Mouse (Mus musculus): Measurements from ENCODE around the gene Gm10031. TPM values are rescaled to one million over a fixed set of nuclear protein-coding genes. Genes with fewer than 3 reads are reported as not detected.
"Not testable (repeated sequence)": the region's sequence is repeated elsewhere in the genome, so short reads cannot be mapped to it uniquely, and the experiment has no call there.

The Gm10031 gene
- total RNA-seq (2017), result 17.3 and 21.4 TPM in 2 replicates

DNA sequence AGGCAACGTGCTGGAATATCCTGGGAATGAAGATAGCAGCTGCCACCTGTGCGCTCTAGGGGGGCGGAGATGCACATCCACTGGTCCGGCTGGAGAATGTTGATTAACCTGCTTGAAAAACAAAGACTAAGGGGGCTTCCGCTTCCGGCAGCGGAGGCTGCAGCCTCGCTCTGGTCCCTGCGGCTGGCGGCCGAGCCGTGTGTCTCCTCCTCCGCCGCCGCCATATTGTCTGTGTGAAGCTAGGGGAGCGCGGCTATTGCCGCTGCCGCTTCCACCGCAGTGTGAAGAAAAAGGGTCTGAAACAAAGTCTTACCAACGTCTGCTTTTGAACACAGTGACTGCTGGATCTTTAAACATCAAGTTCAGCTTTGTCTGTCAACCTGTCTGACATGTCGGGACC, at the start of gene Gm10031:
Gene Gm10031, plus strand, starts transcription at position 171 of the 400 bp plus-strand sequence.
- ATAC-seq (replicated peaks; ENCODE audit: low read depth, poor library complexity, severe bottlenecking), result peak; percentile 99

DNA sequence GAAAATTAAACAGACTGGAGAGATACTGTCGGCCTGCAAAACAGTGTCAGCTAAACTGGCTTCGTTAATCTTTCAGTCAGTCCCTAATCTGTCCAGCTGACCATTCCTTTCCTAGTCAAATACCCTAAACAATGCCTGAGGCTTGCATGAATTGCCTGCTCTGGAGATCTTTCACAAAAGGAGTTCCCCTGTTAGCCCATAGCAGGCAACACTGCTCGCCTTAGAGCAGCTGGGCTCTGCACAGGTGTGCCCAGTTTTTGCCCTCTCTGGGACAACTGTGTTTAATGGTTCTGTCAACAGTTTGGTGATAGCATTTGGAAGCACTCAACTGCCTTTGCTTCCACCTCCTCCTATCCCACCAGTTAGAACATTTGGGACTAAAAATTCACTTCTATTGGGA, 49.0 kb upstream of the Gm10031 start:
- ATAC-seq (replicated peaks; ENCODE audit: low read depth, poor library complexity, severe bottlenecking), result no peak

DNA sequence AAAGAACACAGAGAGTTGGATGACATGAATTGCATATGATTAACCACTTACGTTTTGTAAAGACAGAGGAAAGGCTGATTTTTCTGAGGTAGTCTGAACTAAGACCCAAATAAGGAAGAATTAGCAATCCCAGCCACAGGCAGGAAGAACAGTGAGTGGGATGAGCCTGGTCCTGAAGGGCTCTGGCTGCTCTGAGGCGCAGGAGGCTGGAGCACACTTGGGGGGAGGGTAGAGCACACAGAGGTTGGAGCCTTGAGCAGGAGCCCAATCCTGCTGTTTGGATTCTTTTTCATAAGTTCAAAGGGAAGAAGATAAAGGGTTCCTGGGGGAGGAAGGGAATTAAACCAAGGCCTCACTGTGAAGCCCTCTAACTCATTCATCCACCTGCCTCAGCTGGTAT, 47.8 kb upstream of the Gm10031 start:
- no peak for ATAC-seq (replicated peaks; ENCODE audit: low read depth, poor library complexity, severe bottlenecking)

DNA sequence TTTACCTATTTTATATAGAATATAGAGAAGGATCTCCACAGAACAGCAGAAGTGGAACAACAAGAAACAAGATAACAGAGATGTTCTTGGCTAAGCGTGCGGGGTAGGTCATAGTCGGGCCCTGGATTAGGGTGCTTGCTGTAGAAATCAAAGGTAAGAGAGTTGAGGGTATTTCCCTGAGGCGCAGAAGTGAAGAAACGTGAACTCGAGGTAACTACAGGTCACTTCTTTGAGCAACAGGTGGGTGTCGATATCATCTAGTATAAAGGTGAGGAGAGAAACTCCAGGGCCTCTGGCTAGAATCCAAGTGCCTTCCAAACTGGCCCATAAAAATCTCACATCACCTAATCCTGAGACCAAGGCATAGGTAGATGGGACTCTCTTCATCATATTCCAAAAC, 47.3 kb upstream of the Gm10031 start:
- ATAC-seq (replicated peaks; ENCODE audit: low read depth, poor library complexity, severe bottlenecking), result no peak

DNA sequence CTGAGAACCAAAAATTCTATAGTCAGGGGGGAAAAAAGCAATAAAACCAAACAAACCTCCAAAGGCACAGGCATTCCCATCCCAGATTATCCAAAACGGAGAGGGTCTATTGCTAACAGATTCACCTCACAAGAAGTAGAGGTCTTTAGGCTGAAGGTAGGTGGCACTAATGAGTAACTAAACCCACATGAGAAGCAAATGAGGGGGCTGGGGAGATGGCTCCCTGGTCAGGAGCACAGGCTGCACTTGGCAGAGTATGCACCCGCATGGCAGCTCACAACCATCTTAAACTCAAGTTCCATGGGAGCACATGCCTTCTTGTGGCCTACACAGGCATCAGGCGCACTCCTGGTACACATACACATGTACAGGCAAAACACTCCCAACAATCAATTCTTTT, 42.0 kb upstream of the Gm10031 start:
- ATAC-seq (replicated peaks; ENCODE audit: low read depth, poor library complexity, severe bottlenecking), result no peak

DNA sequence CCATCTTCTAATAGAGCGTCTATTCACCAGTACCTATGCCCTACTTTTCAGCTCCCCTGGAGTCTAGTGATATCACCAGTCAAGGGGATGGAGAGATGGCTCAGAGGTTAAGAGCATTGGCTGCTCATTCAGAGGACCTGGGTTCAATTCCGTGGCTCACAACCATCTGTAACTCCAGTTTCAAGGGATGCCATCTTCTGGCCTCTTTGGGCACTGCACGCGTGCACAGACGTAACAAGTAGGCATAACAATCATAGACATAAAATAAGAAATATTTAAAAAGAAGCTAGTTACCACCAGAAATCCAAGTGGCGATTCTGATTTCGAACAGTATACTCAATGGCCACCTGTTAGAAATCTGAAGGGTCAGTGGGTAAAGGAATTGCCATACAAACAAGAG, 36.3 kb upstream of the Gm10031 start:
- ATAC-seq (replicated peaks; ENCODE audit: low read depth, poor library complexity, severe bottlenecking), result no peak

DNA sequence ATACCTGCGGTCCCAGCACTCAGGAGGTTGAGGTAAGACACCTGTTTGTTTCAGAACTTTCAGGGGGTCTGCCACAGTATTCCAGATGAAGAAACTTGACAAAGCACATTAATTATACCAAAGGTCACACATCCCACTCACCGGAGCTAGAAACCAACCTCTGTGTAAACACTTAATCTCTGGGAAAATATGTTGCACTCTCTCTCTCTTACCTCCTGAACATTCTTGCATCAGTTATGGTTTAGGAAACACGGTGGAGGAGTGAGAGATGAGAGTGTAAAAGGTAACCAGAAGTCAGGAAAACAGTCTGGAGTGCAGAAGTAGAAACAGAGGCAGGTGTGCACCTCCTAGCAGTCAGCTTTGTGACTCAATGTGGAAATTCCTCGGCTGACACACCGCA, 35.8 kb upstream of the Gm10031 start:
- ATAC-seq (replicated peaks; ENCODE audit: low read depth, poor library complexity, severe bottlenecking), result no peak

DNA sequence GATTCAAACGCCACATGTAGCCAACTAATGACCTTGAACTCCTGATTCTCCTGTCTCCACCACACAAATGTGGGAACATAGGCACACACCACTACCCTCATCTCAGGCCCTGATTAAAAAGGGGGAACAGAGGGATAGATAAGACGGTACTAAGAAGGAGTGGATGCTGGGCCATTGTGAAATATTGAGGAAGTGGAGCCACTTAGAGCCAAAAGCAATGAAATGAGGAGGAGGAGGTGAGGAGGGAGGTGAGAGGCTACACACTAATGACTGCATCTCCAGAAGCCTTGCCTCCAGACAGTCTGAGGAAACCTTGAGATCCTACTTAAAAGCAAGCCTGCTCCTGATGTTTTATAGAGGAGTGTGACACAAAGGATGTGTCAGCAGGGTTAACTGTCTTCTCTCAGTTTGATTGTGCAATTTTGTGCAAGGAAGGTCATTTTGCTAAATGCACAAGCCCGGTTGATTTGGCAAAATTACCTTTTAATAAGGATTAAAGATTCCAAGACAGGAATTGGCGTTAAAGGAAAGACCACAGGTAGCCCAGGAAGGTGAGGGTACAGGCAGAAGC, 32.5 kb upstream of the Gm10031 start:
- peak; percentile 65 for ATAC-seq (replicated peaks; ENCODE audit: low read depth, poor library complexity, severe bottlenecking)

DNA sequence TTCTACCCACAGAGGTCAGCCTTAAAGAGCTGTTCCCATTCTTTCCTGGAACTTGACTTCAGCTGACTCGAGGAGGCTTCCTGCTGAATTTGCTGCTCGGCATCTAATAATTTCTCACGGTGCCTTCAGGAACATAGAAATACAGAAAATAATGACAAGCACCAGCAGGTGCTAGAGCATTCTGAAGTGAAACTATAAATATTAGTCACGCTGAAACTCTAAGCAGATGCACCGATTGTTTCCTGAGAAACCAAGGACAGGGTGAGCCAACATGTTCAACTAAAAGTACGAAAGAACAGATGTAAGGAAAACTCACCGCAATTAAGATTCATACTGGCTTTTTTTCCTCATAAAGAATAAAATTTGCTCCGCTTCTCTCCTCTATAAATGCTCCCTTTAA, 28.8 kb upstream of the Gm10031 start:
- no peak for ATAC-seq (replicated peaks; ENCODE audit: low read depth, poor library complexity, severe bottlenecking)

DNA sequence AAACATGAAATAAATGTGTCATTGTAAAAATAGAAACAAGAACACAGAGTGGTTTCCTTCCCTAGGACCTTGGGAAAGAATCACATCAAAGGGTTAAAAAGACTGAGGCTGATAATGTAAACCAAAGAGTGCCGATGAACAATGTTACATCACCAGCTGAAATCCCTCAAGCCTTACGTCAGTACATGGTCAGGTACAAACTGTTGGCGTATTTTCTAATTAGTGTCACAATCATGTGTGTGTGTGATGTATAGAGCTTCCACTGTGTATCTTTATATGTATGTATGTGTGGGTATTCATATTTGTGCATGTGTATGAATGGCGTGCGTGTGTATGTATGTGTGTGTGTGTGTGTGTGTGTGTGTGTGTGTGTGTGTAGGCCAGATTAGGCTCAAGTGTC, 26.9 kb upstream of the Gm10031 start:
- no peak for ATAC-seq (replicated peaks; ENCODE audit: low read depth, poor library complexity, severe bottlenecking)

DNA sequence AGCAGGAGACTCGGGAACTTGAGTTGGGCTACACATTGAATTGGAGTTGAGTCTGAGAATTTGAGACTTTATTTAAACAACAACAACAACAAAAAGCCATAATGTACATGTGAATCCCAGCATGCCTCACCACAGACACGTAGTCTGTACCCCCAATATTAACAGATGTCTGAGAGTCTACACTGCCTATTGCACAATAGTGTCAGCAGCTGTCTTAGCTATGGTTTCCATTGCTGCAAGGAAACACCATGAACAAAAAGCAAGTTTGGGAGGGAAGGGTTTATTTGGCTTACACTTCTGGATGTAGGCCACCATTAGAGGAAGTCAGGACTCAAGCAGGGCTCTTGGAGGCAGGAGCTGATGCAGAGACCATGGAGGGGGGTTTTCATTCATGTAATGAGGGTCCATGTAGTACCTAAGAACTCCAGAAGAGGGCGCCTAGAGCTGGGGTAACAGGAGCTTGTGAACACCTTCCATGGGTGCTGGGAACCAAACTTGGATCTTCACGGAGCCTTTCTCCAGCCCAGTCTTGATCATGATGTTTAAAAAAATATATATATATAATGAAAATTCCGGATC, 18.8 kb upstream of the Gm10031 start:
- ATAC-seq (replicated peaks; ENCODE audit: low read depth, poor library complexity, severe bottlenecking), result no peak

DNA sequence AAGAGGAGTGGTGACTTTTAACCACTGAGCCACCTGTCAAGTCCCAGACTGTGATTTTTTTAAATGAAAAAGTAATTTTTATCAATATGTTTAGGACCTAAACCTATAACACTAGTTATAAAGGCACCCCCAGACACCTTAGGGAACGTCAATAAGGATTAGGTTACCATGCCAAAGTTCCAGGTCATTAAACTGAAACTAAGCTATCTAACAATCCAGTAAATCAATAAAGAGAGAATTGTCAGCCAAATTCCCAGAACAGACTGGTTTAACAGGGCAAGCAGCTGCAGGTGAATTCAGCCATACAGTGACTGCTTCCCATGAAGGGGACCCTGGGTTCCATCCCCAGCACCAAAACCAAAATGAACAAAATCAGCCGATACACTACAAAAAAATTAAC, 17.9 kb upstream of the Gm10031 start:
- no peak for ATAC-seq (replicated peaks; ENCODE audit: low read depth, poor library complexity, severe bottlenecking)

DNA sequence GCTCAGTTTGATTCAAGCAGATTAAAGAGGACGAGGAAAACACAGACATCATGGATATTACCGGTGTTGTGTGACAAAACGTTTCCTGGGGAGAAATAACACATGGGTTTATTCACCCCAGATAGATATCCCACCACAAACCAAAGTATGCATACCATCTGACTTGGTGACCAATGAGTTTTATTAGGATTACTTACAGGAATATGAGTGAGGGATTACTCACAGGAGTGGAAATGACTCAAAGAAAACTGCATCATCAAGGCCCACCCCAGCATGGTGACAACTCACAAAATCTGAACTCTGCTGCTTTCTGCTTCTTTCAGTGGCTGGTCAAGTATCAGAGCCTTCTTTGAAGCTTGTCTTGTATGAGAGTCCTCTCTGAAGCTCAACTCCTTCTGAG, 16.1 kb upstream of the Gm10031 start:
- no peak for ATAC-seq (replicated peaks; ENCODE audit: low read depth, poor library complexity, severe bottlenecking)

DNA sequence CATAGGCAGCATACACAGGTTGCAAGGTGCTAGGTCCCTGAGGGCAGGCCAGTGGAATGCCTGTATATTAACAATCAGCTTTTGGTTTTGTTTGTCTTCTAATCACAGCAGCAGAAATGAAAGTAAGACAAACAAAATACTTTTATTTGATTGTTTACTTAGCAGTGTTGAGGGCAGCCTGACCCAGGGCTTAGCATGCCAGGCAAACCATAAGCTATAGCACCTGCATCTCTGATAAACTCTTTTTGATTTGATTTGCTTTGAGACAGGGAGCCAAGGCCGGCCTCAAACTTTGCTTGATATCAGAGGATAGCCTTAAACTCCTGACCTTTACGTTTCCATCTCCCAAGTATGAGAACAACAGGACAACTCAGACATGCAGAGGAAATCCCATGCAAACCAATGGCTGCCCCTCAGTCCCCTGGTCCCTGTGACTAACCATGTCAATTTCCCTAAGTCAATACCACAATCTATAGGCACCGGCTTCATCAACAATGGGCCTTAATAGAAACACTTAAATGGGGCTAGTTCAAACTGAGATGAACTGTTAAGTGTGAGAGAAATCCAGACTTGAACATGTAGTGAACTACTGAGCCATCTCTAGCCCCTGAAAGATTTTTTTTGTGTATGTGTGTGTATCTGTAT, 3.6 kb upstream of the Gm10031 start:
- no peak for ATAC-seq (replicated peaks; ENCODE audit: low read depth, poor library complexity, severe bottlenecking)

DNA sequence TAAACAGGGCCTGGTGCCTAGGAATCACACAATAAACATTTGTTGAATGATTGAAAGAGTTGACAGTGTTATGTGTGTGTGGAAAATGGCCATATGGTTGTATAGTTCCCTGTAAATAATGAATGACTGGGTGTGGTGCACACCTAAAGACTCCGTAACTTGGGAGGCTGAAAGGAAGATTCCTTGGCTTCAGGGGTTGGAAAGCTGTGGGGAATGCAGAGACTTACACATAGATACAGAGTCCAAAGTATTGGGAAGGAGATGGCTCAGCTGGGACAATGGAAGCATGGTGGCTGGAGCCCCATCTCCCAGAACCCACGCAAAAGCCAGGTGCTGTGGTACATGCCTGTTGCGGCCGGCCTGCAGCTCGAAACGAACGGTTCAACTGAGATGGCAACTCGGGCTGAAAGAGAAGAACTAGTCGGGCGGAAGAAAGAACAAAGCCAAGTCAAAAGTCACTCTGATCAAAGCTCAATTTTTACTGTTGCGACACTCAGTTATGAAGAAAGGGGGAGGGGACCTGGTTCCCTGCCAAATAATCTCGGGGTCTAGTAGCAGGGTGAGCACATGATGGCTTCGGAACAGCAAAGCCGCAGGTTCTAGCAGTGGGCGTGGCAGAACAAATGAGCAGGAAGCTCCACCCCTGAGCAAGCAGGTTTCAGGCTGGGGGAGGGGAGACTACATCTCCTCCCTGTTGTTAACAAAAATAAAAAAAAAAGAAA, 1.9 kb upstream of the Gm10031 start:
- ATAC-seq (replicated peaks; ENCODE audit: low read depth, poor library complexity, severe bottlenecking), result no peak

DNA sequence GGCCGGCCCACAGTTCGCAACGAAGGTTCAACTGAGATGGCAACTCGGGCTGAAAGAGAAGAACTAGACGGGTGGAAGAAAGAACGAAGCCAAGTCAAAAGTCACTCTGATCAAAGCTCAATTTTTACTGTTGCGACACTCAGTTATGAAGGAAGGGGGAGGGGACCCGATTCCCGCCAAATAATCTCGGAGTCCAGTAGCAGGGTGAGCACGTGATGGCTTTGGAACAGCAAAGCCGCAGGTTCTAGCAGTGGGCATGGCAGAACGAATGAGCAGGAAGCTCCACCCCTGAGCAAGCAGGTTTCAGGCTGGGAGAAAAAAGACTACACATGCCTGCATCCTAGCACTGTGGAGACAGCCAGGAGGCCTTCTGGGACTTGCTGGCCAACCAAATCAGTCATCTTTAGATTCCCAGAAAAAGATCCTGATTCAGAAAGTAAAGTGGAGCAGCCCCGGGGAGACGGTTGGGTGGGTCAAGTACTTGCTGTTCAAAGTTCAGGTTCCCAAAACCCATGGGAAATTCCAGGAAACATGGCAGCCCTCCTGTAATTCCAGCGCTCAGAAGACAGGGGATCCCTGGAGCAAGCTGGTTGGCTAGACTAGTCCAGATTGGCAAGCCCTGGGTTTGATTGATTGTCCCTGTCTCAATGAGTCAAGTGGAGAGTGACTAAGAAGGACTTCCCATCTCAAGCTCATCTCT, 8.8 kb downstream of the Gm10031 start:
- ATAC-seq (replicated peaks; ENCODE audit: low read depth, poor library complexity, severe bottlenecking), result not testable (repeated sequence)

DNA sequence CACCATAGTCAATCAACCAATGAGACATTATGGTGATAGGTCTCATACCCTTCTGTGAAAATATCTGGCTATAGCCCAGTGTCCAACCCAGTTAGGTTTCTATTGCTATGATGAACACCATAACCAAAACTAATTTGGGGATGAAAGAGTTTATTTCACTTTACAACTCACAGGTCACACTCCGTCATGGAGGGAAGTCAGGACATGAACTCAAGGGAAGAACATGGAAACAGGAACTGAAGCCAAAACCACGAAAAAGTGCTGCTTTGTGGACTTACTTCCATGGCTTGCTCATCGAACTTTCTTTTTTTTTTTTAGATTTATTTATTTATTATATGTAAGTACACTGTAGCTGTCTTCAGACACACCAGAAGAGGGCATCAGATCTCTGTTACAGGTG, 9.7 kb downstream of the Gm10031 start:
- ATAC-seq (replicated peaks; ENCODE audit: low read depth, poor library complexity, severe bottlenecking), result no peak

DNA sequence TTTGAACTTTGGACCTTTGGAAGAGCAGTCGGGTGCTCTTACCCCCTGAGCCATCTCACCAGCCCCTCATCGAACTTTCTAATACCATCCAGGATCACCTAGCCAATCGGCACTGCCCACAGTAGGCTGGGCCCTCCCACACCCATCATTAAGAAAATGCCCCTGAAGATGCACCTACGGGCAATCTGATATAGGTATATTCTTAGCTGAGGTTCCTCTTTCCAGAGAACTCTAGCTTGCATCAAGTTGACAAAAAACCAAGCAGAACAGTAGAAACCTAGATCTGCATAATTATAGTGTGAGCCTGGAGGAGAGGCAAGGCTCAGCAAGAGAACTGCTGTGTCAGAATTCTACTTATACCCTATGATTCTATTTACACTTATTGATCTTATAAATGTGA, 10.1 kb downstream of the Gm10031 start:
- no peak for ATAC-seq (replicated peaks; ENCODE audit: low read depth, poor library complexity, severe bottlenecking)

DNA sequence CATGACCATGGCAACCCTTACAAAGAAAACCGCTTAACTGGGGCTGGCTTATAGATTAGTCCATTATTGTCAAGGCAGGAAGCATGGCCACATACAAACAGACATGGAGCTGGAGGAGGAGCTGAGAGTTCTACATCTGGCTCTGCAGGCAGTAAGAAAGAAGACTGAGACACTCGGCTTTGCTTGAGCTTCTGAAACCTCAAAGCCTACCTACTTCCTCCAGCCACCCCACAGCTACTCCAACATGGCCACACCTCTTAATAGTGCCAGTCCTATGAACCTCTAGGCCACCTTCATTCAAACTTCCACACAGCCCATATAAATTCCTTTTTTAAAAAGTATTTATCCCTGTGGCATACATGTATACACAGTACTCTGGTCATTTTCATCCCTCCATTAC, 13.2 kb downstream of the Gm10031 start:
- peak; percentile 63; the same call in 1 of the 2 replicates for ATAC-seq (replicated peaks; ENCODE audit: low read depth, poor library complexity, severe bottlenecking)

DNA sequence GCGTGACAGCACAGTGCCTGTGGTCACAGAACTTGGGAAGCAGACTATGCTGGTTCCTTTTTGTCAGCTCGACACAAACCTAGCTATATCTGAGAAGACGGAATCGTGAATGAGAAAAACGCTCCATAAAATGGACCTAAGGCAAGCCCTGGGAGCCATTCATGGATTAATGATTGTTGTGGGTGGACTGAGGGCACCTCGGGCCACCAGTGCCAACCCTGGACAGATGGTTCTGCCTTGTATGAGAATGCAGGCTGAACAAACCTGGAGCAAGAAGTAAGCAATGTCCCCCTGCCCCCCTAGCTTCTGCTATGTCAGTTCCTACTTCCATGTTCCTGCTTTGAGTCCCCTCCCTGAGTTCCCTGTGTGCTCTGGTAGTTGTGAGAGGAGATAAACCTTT, 13.9 kb downstream of the Gm10031 start:
- no peak for ATAC-seq (replicated peaks; ENCODE audit: low read depth, poor library complexity, severe bottlenecking)

DNA sequence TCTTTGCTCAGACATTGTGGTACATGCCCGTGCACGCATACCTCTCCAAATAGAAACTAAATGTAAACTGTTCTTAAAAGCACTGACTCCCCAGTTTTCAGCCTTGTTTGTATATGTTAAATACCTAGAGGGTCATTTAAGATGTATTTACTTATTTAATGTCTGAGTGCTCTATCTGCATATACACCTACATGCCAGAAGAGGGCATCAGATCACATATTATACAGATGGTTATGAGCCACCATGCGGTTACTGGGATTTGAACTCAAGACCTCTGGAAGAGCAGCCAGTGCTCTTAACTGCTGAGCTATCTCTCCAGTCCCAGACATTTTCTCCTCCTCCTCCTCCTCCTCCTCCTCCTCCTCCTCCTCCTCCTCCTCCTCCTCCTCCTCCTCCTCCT, 14.6 kb downstream of the Gm10031 start:
- no peak for ATAC-seq (replicated peaks; ENCODE audit: low read depth, poor library complexity, severe bottlenecking)

Data from common myeloid progenitor, adult 5-6 weeks (primary cell).